Mouse (Mus musculus): ENCODE measurements around the gene Tns1.

GRCm38 (mm10) chr1:74109670-74110069, 14.6 kb downstream of the Tns1 start:
- no peak for TF ChIP-seq MYOD1 (IDR thresholded peaks at IDR 0.05; ENCODE audit: control insufficient read depth in 1 of 3, insufficient read length in 2 of 3, low read depth in 2 of 3)
- TF ChIP-seq POLR2A (IDR thresholded peaks at IDR 0.05; ENCODE audit: insufficient read length, low read depth) = no peak
- no peak for TF ChIP-seq TCF12 (IDR thresholded peaks at IDR 0.05; ENCODE audit: insufficient read depth, poor library complexity, severe bottlenecking)
- no peak for TF ChIP-seq SRF (IDR thresholded peaks at IDR 0.05; ENCODE audit: control insufficient read depth, insufficient read length, low read depth)
- TF ChIP-seq MYOG (IDR thresholded peaks at IDR 0.05; ENCODE audit: control insufficient read depth in 1 of 3, insufficient read depth in 1 of 3, insufficient read length in 2 of 3, low read depth in 2 of 3) = no peak
- TF ChIP-seq CEBPB (IDR thresholded peaks at IDR 0.05; ENCODE audit: insufficient read depth, poor library complexity, severe bottlenecking) = no peak
- TF ChIP-seq POLR2AphosphoS2 (IDR thresholded peaks at IDR 0.05; ENCODE audit: insufficient read length, low read depth) = no peak
- no peak for TF ChIP-seq E2F4 (IDR thresholded peaks at IDR 0.05; ENCODE audit: insufficient read depth)
- TF ChIP-seq USF1 (IDR thresholded peaks at IDR 0.05; ENCODE audit: low read depth) = no peak
- no peak for TF ChIP-seq MAX (IDR thresholded peaks at IDR 0.05; ENCODE audit: low read depth)
- TF ChIP-seq REST (IDR thresholded peaks at IDR 0.05; ENCODE audit: insufficient read depth, insufficient read length) = no peak
- TF ChIP-seq TCF3 (IDR thresholded peaks at IDR 0.05; ENCODE audit: insufficient read length, low read depth) = no peak
